Mouse (Mus musculus): ENCODE data around the gene Hlcs.

GRCm38 (mm10) chr16:94134218-94134617, 179.2 kb downstream of the Hlcs start:
- TF ChIP-seq POLR2A (IDR thresholded peaks at IDR 0.05; ENCODE audit: low read depth, low read length) (no peak), CTCF (conservative IDR thresholded peaks at IDR 0.05; ENCODE audit: insufficient read depth, insufficient read length, low read depth, low read length) (no peak)

Data from kidney, adult 2 months (tissue).